19 mouse cellular contexts compared by ENCODE assay signal in the genomic region with DNA sequence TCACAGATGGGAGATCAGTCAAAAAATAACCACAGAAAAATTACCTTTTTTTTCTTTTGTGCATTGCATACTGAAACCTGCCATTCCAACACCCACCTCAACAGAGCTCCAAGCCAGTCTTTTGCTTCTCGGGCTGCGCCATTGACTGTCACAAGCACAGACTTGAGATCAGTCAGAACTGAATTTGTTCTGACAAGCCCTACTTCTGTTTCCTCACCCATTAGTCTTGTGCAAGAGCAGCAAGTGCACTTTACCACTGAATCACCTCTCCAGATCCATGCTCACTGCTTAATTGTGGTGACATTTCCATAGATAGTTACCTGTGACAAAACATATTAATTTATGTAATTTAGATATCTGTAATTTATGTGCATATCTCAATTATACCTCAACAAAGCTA.
DNase-seq lines count a peak whose midpoint lies in the region; ATAC-seq lines count a peak whose summit lies in the region.
"Had no signal": no experiment of that assay in that cellular context is flagged by ENCODE, and none has a peak within 500 bp of the region (broad histone marks: within the 10 kb centered on the region; RNA-seq: fewer than 3 reads in every experiment).

No protein-coding gene starts in this region.

- no peaks in the 10 kb centered on the region for H3K4me1 ChIP-seq in midbrain, embryonic 16.5 days (ENCODE audit: control insufficient read depth, insufficient read depth, low read length)
- H3K4me1 ChIP-seq: forebrain, embryonic 13.5 days; hindbrain, embryonic 12.5 days had no signal

- no peaks in the 10 kb centered on the region for H3K36me3 ChIP-seq in midbrain, embryonic 16.5 days (ENCODE audit: control insufficient read depth, insufficient read depth, low read length)
- H3K36me3 ChIP-seq: heart, embryonic 10.5 days; hindbrain, embryonic 12.5 days had no signal

- no peaks in the 10 kb centered on the region for H3K9me3 ChIP-seq in midbrain, embryonic 16.5 days (replicated peaks; ENCODE audit: control insufficient read depth, low read length, poor library complexity, severe bottlenecking)
- H3K9me3 ChIP-seq: forebrain, embryonic 13.5 days; heart, embryonic 10.5 days; hindbrain, embryonic 12.5 days had no signal

- peak; percentile 26 for DNase-seq in lung, postnatal 25 days (ENCODE audit: low spot score)
- no peak for DNase-seq in lung, postnatal 10 days
- peak; percentile 44 for DNase-seq in 416B (ENCODE audit: low read depth)
- DNase-seq in gonadal fat pad, adult 2 months (ENCODE audit: low read depth) = peak; percentile 68
- DNase-seq: adrenal gland, adult 2 months; adrenal gland, postnatal 36 days; cerebellum, adult 2 months; cerebellum, postnatal 10 days; gastrocnemius, adult 2 months; gastrocnemius, postnatal 25 days; heart, adult 18-20 months; heart, postnatal 10 days; heart, postnatal 4 days had no signal

- no peak overlapping the region for H3K27ac ChIP-seq in midbrain, embryonic 16.5 days (ENCODE audit: low read length)
- H3K27ac ChIP-seq: forebrain, embryonic 13.5 days; gastrocnemius, adult 2 months; heart, embryonic 10.5 days; hindbrain, embryonic 12.5 days had no signal

- WGBS in midbrain, embryonic 16.5 days = 94% methylated on average over 2 of the region's 2 CpGs

- 0 out of 2 replicates have a peak, but pooled peaks have one; percentile 39 for ATAC-seq in megakaryocyte progenitor cell, adult 5-6 weeks (replicated peaks; ENCODE audit: poor library complexity)
- ATAC-seq in midbrain, embryonic 16.5 days = no peak
- ATAC-seq: forebrain, embryonic 13.5 days; hindbrain, embryonic 16.5 days had no signal

- H3K9ac ChIP-seq in midbrain, embryonic 16.5 days (ENCODE audit: low read depth, low read length) = no peak overlapping the region
- H3K9ac ChIP-seq: forebrain, embryonic 13.5 days; hindbrain, embryonic 12.5 days had no signal

- H3K4me2 ChIP-seq in midbrain, embryonic 16.5 days (ENCODE audit: low read length) = no peak overlapping the region
- H3K4me2 ChIP-seq: forebrain, embryonic 13.5 days; hindbrain, embryonic 12.5 days had no signal

- no peak overlapping the region for H3K4me3 ChIP-seq in midbrain, embryonic 16.5 days (ENCODE audit: low read depth, low read length)
- H3K4me3 ChIP-seq: forebrain, embryonic 13.5 days; gastrocnemius, adult 2 months; heart, embryonic 10.5 days; hindbrain, embryonic 12.5 days had no signal

- no peaks in the 10 kb centered on the region for H3K27me3 ChIP-seq in midbrain, embryonic 16.5 days (ENCODE audit: control insufficient read depth, insufficient read depth, low read depth, low read length)
- H3K27me3 ChIP-seq: forebrain, embryonic 13.5 days; hindbrain, embryonic 12.5 days had no signal
